Mouse (Mus musculus) left cerebral cortex, adult 6 months (tissue): Measurements from ENCODE around the gene Atf7ip. TPM values are rescaled to one million over a fixed set of nuclear protein-coding genes. Genes with fewer than 3 reads are reported as not detected.

Experiments used
- long read RNA-seq, 2 experiments: library from polyadenylated mRNA; unstranded; transcript quantifications; one replicate each; pipeline ENCODE4 v2.0.0; 2019 to 2020
- polyA plus RNA-seq: library from polyadenylated mRNA; unstranded; fragments of <200 nt; fragmentation: Nextera tagmentation; gene quantifications from 2 replicates; pipeline ENCODE4 v1.2.3, GENCODE M21; 2021

Gene Atf7ip
- polyA plus RNA-seq, result 33.2 and 39.0 TPM in 2 replicates
- long read RNA-seq, experiment 1, partial matches to known transcripts, result 5 of 20 reads
- long read RNA-seq, experiment 1, other reads (novel, unspliced or antisense), result 14 of 20 reads
- long read RNA-seq, experiment 2, full-length matches to known transcripts, result 1 of 18 reads
- long read RNA-seq, experiment 2, partial matches to known transcripts, result 8 of 18 reads
- long read RNA-seq, experiment 2, other reads (novel, unspliced or antisense), result 9 of 18 reads

DNA sequence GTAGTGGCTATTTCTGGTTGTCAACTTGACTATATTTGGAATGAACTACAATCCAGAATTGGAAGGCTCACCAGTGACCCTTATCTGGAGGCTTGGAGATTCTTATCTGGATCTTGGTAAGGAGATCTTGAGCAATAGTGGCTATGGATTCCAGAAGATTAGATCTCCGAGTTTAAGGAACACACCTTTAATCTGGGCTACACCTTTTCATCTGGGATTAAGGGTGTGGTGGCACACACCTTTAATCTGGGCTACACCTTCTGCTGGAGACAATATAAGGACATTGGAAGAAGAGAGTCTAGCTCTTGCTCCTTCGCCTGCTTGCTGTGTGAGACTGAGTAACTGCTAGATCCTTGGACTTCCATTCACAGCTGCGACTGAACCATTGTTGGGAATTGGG is at the start of gene Atf7ip:
Atf7ip (plus strand) TSS at position 301 of the 400 bp plus-strand sequence.

Other genes with a start within 250 kb of the Atf7ip start
- not detected in 2 replicates for gene Gm8994, start 178.6 kb upstream of the Atf7ip start, polyA plus RNA-seq
- not detected in 2 replicates for gene E330021D16Rik, start 90.6 kb upstream of the Atf7ip start, polyA plus RNA-seq
- 0.09 and 0.26 TPM in 2 replicates for gene Plbd1, start 155.8 kb downstream of the Atf7ip start, polyA plus RNA-seq